Mouse (Mus musculus) heart, embryonic 10.5 days (tissue): ENCODE measurements around the gene Rnf144b. TPM values are rescaled to one million over a fixed set of nuclear protein-coding genes. Genes with fewer than 3 reads are reported as not detected.

ENCODE experiments used
- DNase-seq: peaks from one replicate; pipeline ENCODE4 v3.0.0-alpha.2; 2017; ENCODE audit warnings: low spot score
- H3K27ac ChIP-seq: fragments of 300-500 bp; sonication (generic); 2 replicates; pipeline ENCODE4 v1.5.1; 2016; ENCODE audit warnings: mild to moderate bottlenecking
- H3K27me3 ChIP-seq: fragments of 300-500 bp; sonication (generic); 2 replicates; pipeline ENCODE4 v1.6.1; 2016; ENCODE audit warnings: mild to moderate bottlenecking; ENCODE audit not compliant: poor library complexity, insufficient read depth, severe bottlenecking
- H3K36me3 ChIP-seq: fragments of 300-500 bp; sonication (generic); 2 replicates; pipeline ENCODE4 v1.6.1; 2016; ENCODE audit warnings: mild to moderate bottlenecking, moderate library complexity
- H3K4me1 ChIP-seq: fragments of 300-500 bp; sonication (generic); 2 replicates; pipeline ENCODE4 v1.6.1; 2016; ENCODE audit warnings: mild to moderate bottlenecking
- H3K4me3 ChIP-seq: fragments of 300-500 bp; sonication (generic); 2 replicates; pipeline ENCODE4 v1.5.1; 2016; ENCODE audit warnings: mild to moderate bottlenecking, moderate library complexity
- H3K9me3 ChIP-seq: fragments of 300-500 bp; sonication (generic); 2 replicates; pipeline ENCODE4 v1.6.1; 2016; ENCODE audit warnings: mild to moderate bottlenecking, moderate library complexity
- WGBS: fragments of 180-500 bp; shearing (Covaris S2); methylation state at CpG from one replicate; pipeline ENCODE4 v1.1.7; 2016; 5-methylcytosine and 5-hydroxymethylcytosine counted together
- polyA plus RNA-seq: library from polyadenylated mRNA; unstranded; fragments of >200 nt; fragmentation: Nextera tagmentation; extraction: Ambion mirVana; gene quantifications from 2 replicates; pipeline ENCODE4 v1.2.1, GENCODE M21; 2016

Gene Rnf144b
- polyA plus RNA-seq, 1 experiment from 2014 or later = 0.98 TPM

- Histone ChIP-seq H3K27ac (no peak overlapping the region), H3K4me1 (peaks cover 9% of the 10 kb centered on the region; the same call in 1 of the 2 replicates), H3K4me3 (no peak overlapping the region), H3K36me3 (no peaks in the 10 kb centered on the region), H3K27me3 (no peaks in the 10 kb centered on the region), H3K9me3 (no peaks in the 10 kb centered on the region)
- WGBS = 86% methylated on average over 6 of the region's 6 CpGs
- no peak for DNase-seq
These were observed 109.7 kb downstream of the Rnf144b start for GRCm38 (mm10) chr13:47232163-47232562.

DNA sequence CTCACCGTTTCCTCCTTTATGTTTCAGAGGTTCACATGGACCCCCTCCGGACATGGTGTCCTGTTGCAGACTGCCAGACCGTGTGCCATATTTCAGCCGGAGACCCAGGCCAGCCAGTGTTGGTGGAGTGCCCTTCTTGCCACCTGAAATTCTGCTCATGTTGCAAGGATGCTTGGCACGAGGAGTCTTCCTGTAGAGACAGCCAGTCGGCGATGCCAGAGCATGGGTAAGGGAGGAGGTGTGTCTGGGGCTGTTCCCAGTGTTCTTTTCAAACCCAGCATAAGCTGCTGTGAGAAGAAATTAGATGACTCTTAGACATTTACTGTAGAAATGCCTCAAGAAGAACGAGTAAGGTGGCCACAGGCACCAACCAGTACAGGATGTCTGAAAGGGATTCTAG lies 114.9 kb downstream of the Rnf144b start:
- no peak overlapping the region for H3K27ac ChIP-seq
- H3K4me1 ChIP-seq = peaks cover 7% of the 10 kb centered on the region; the same call in 1 of the 2 replicates
- peaks cover 4% of the 10 kb centered on the region; the same call in 1 of the 2 replicates for H3K36me3 ChIP-seq
- WGBS = 88% methylated on average over 8 of the region's 8 CpGs
- no peaks in the 10 kb centered on the region for H3K9me3 ChIP-seq
- no peaks in the 10 kb centered on the region for H3K27me3 ChIP-seq
- DNase-seq = no peak
- no peak overlapping the region for H3K4me3 ChIP-seq

DNA sequence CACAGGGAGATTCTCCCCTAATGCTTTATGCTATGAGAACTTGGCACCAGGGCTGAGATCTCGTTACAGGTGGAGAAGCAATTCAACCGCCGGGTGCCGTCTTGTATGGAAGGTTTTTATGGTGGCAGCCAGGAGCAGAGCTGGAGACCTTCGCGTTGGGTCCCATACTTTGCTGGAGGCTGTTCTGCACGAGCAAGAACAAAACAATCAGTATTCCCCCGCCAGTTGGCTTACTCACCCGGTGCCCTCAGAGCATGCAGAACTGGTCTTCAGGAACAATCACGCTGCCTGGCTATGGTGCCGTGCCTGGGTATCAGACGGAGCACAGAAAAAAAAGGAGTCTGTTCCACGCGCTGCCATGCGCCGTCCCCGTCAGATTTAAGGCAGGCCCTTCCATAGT lies 115.7 kb downstream of the Rnf144b start:
- Histone ChIP-seq H3K4me3 (no peak overlapping the region), H3K9me3 (no peaks in the 10 kb centered on the region), H3K4me1 (peaks cover 7% of the 10 kb centered on the region; the same call in 1 of the 2 replicates), H3K36me3 (peaks cover 10% of the 10 kb centered on the region; the same call in 1 of the 2 replicates), H3K27me3 (no peaks in the 10 kb centered on the region), H3K27ac (no peak overlapping the region)
- no peak for DNase-seq
- 89% methylated on average over 17 of the region's 17 CpGs for WGBS

- no peak overlapping the region for H3K4me3 ChIP-seq
- 83% methylated on average over 6 of the region's 6 CpGs for WGBS
- H3K36me3 ChIP-seq = peaks cover 14% of the 10 kb centered on the region; the same call in 1 of the 2 replicates
- H3K27ac ChIP-seq = no peak overlapping the region
- H3K4me1 ChIP-seq = peaks cover 33% of the 10 kb centered on the region
- no peaks in the 10 kb centered on the region for H3K27me3 ChIP-seq
- DNase-seq = no peak
- no peaks in the 10 kb centered on the region for H3K9me3 ChIP-seq
These were observed 121.1 kb downstream of the Rnf144b start for GRCm38 (mm10) chr13:47243569-47243968.

DNA sequence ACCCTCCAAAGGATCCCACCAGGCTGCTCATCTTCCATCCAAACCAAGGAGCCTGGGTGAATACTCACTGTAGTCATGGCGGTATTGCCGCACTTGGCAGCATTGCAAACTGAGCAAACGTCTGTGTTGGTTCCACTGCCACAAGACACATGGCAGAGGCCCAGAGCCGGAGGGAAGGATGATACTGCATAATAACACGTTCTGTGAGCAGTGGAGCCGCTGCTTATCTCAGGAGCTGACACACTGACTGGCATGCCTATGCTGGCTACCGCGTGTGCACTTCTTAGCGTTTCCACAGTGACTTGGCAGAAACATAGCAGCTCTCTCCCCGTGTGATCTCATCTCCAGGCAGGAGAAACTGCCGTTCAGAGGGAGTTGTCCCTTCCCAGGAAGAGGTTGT lies 122.3 kb downstream of the Rnf144b start:
- peaks cover 36% of the 10 kb centered on the region for H3K4me1 ChIP-seq
- no peak for DNase-seq
- 46% methylated on average over 11 of the region's 11 CpGs for WGBS

GRCm38 (mm10) chr13:47246459-47246858 lies 124.0 kb downstream of the Rnf144b start:
- Histone ChIP-seq H3K36me3 (peaks cover 14% of the 10 kb centered on the region; the same call in 1 of the 2 replicates), H3K4me3 (no peak overlapping the region), H3K9me3 (no peaks in the 10 kb centered on the region), H3K27me3 (no peaks in the 10 kb centered on the region), H3K4me1 (peaks cover 39% of the 10 kb centered on the region), H3K27ac (0 out of 2 replicates have a peak overlapping the region, but pooled peaks have one; percentile 22)
- DNase-seq = no peak
- WGBS = 44% methylated on average over 10 of the region's 10 CpGs

More for the DNA sequence above, 122.3 kb downstream of the Rnf144b start:
- Histone ChIP-seq H3K4me3 (no peak overlapping the region), H3K36me3 (peaks cover 14% of the 10 kb centered on the region; the same call in 1 of the 2 replicates), H3K27ac (peak overlapping the region; percentile 29; the same call in 1 of the 2 replicates), H3K9me3 (no peaks in the 10 kb centered on the region), H3K27me3 (no peaks in the 10 kb centered on the region)

GRCm38 (mm10) chr13:47247156-47247800 lies 124.8 kb downstream of the Rnf144b start:
- H3K36me3 ChIP-seq = peaks cover 14% of the 10 kb centered on the region; the same call in 1 of the 2 replicates
- no peaks in the 10 kb centered on the region for H3K9me3 ChIP-seq
- H3K27ac ChIP-seq = no peak overlapping the region
- 52% methylated on average over 13 of the region's 13 CpGs for WGBS
- DNase-seq = no peak
- no peak overlapping the region for H3K4me3 ChIP-seq
- H3K4me1 ChIP-seq = peaks cover 39% of the 10 kb centered on the region
- no peaks in the 10 kb centered on the region for H3K27me3 ChIP-seq

GRCm38 (mm10) chr13:47248289-47249010 lies 126.0 kb downstream of the Rnf144b start:
- Histone ChIP-seq H3K4me3 (no peak overlapping the region), H3K36me3 (peaks cover 5% of the 10 kb centered on the region; the same call in 1 of the 2 replicates), H3K9me3 (no peaks in the 10 kb centered on the region), H3K4me1 (peaks cover 39% of the 10 kb centered on the region), H3K27me3 (no peaks in the 10 kb centered on the region), H3K27ac (no peak overlapping the region)
- DNase-seq = no peak
- WGBS = 79% methylated on average over 8 of the region's 8 CpGs

DNA sequence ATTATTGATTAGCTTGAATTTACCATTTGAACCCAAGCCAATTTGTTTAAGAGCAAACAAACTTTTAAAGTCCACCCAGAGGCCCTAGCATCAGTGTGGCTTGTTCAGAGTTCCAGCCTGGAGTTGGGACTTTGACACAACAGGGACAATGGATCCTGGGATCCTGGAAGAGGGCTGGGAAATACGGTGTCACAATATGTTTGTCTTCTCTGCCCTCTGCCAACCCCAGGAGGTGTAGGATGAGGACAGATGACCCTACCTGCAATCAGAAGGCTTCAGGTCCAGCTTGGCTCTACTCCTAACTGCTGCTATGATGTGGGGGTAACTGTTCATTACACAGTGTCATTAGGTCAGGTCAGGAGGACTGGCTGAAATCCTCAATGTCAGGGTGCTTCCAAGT lies 128.2 kb downstream of the Rnf144b start:
- H3K4me1 ChIP-seq = peaks cover 22% of the 10 kb centered on the region
- H3K9me3 ChIP-seq = no peaks in the 10 kb centered on the region
- no peak for DNase-seq
- 0 out of 2 replicates have a peak overlapping the region, but pooled peaks have one; percentile 10 for H3K27ac ChIP-seq
- H3K36me3 ChIP-seq = no peaks in the 10 kb centered on the region
- H3K27me3 ChIP-seq = no peaks in the 10 kb centered on the region
- 83% methylated on average over 1 of the region's 1 CpGs for WGBS
- no peak overlapping the region for H3K4me3 ChIP-seq

DNA sequence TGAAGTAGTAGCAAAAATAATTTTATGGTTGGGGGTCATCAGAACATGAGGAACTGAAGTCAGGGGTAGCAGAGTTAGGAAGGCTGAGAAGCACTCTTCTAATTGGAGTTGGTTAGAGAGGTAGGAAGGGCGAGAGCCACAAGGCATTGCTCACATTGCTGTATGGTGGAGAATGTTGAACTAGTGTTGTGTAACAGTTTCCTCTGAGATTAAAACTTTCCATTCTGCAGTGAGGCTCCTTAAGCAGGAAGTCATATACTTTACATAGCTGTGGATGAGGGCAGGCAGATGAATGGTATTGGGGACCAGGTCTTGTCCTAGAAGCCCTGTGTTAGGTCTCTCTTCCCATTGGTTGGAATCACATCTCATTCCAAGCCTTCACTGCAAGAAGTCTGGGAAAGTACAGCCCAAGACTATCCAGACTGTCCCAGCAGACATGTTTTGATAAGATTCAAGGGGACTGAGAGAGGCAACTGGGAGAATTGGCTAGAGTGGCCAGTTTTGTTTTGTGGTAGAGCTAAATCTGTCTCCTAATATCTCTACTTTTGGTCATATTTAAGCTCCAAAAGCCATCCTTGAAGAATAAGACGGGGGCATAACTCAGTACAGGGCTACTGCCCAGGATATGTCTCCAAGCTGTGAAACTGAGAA lies 128.8 kb downstream of the Rnf144b start:
- WGBS = 64% methylated on average over 2 of the region's 2 CpGs

GRCm38 (mm10) chr13:47253711-47254110 lies 131.3 kb downstream of the Rnf144b start:
- no peaks in the 10 kb centered on the region for H3K27me3 ChIP-seq
- DNase-seq = no peak
- no peak overlapping the region for H3K4me3 ChIP-seq
- H3K4me1 ChIP-seq = peaks cover 20% of the 10 kb centered on the region
- no peak overlapping the region for H3K27ac ChIP-seq
- 77% methylated on average over 5 of the region's 5 CpGs for WGBS
- no peaks in the 10 kb centered on the region for H3K9me3 ChIP-seq
- no peaks in the 10 kb centered on the region for H3K36me3 ChIP-seq

More for the DNA sequence above, 128.8 kb downstream of the Rnf144b start:
- H3K9me3 ChIP-seq = no peaks in the 10 kb centered on the region
- no peaks in the 10 kb centered on the region for H3K36me3 ChIP-seq
- H3K27ac ChIP-seq = no peak overlapping the region
- H3K4me3 ChIP-seq = no peak overlapping the region
- no peak for DNase-seq
- peaks cover 16% of the 10 kb centered on the region for H3K4me1 ChIP-seq
- H3K27me3 ChIP-seq = no peaks in the 10 kb centered on the region

GRCm38 (mm10) chr13:47259297-47259696 lies 136.8 kb downstream of the Rnf144b start:
- Histone ChIP-seq H3K4me1 (peaks cover 20% of the 10 kb centered on the region), H3K9me3 (no peaks in the 10 kb centered on the region), H3K27ac (no peak overlapping the region), H3K27me3 (no peaks in the 10 kb centered on the region), H3K4me3 (no peak overlapping the region), H3K36me3 (no peaks in the 10 kb centered on the region)
- DNase-seq = no peak
- 47% methylated on average over 4 of the region's 4 CpGs for WGBS

- 59% methylated on average over 2 of the region's 2 CpGs for whole genome bisulfite sequencing
- no peak overlapping the region for H3K4me3 ChIP-seq
- H3K27ac ChIP-seq = no peak overlapping the region
- H3K36me3 ChIP-seq = no peaks in the 10 kb centered on the region
- H3K4me1 ChIP-seq = peaks cover 20% of the 10 kb centered on the region
- H3K27me3 ChIP-seq = no peaks in the 10 kb centered on the region
- DNase-seq = no peak
- no peaks in the 10 kb centered on the region for H3K9me3 ChIP-seq
These were observed 139.5 kb downstream of the Rnf144b start for GRCm38 (mm10) chr13:47261961-47262360.
